Mouse (Mus musculus) kidney, adult 18-20 months (tissue): Measurements from ENCODE around the gene Slc44a3.

Experiments used
- DNase-seq: peaks from one replicate; pipeline ENCODE4 v3.0.0; 2021

The Slc44a3 gene

GRCm38 (mm10) chr3:121493997-121494421 lies 38.2 kb downstream of the Slc44a3 start:
- no peak for DNase-seq

DNA sequence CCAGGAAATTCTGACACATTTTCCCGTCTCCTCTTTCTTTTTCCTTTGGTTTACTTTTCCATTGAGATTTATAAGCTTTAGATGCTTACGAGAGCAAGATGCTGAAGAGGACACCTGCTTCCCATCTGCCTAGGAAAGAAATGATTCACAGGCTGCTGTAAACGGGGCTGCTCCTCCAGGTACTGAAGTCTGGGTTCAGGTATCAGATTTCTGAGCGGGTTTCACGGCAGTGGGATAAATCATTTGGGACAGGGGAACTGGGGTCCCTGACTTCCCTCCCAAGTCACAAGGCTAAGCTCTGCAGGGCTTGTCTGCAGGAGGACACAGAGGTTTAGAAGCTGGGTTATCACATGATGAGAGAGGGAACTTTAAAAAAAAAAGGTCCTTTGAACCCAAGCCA lies 40.2 kb downstream of the Slc44a3 start:
- DNase-seq = no peak

DNA sequence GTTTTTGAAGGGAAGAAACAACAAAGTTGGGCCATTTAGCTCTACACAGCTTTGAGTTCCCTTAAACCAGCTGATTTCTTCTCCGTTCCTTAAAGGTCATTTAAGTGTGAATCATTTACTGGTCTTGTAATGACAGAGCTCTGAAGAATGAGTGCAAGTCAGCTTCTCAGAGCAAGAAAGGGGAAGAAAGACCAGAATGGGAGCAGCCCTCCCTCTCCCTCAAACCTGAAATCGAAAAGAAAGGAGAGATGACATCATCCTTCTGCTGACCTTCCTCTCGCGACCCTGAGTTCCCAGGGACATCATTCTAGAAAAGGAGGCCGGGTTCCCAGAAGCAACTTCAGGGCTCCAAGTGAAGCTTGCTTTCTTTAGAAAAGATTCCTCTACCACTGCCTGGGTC lies 41.3 kb downstream of the Slc44a3 start:
- DNase-seq = no peak

GRCm38 (mm10) chr3:121489462-121490118 lies 42.6 kb downstream of the Slc44a3 start:
- peak; percentile 27 for DNase-seq

GRCm38 (mm10) chr3:121485201-121485600 lies 47.0 kb downstream of the Slc44a3 start:
- no peak for DNase-seq

- DNase-seq = no peak
Measured at GRCm38 (mm10) chr3:121483266-121484161, 48.7 kb downstream of the Slc44a3 start.

- no peak for DNase-seq
Measured at GRCm38 (mm10) chr3:121481564-121481963, 50.6 kb downstream of the Slc44a3 start.

DNA sequence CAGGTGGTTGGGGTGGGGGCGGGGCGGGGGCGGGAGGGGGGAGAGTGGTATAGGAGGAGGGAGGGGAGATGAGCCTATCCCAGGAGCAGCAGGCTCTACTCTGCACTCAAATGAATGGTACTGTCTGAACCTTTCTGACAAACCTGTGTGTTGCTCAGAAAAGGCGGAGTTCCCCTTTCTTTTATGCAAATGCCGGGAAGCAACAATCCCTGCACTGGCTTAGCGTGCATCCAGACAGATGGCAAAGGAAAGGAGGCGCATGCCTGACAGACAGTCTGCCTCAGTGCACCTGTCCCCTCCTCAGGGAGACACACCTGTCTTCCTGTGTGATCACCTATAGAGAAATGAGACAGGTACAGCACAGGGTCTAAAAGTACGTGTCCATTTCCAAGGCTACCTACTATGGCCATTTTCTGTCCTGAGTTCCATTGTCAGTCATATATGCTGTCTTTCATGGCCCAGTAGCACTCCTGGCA lies 51.2 kb downstream of the Slc44a3 start:
- DNase-seq = no peak

DNA sequence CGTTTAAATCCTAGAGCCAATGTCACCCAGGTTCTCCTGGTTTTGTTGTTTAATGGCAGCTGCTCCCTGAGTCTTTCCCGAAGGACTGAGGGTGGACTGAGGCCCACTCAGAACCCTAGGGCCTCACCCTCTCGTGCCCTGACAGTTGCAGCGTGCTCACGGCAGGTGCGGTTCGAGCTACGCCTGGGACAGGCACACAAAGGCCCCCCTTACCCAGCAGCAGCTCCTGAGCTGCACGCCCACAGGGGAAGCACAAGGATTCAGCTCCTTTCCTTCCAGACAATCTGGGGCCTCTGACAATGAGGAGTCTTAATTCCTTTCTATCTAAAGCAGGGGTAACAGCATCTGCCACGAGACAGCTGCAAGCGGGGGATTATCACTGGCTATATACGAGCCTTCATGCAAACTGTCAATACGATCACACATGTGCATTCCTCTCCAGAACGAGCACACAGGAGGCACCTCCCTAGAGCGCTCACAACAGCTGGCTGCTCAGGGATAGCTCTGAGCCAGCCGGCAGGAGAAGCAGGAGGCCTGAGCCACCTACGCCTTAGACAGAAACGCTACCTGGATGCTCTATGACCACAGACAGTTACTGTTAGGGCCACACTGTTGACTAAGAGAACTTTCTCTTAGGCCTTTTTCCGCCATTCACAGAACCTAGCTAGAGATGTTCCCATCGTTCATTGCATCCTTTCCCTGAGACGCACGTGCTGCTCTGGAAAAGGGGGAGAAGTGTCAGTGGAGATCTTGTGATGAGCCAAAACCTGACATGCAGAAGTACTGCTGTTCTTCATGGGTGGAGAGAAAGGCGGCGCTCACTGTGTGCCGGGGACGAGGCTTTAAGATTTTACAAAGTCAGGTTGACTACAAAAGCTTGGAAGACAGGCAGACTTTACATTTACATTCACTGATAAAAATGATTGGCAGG lies 51.9 kb downstream of the Slc44a3 start:
- DNase-seq = no peak

GRCm38 (mm10) chr3:121474738-121475137 lies 57.5 kb downstream of the Slc44a3 start:
- no peak for DNase-seq

DNA sequence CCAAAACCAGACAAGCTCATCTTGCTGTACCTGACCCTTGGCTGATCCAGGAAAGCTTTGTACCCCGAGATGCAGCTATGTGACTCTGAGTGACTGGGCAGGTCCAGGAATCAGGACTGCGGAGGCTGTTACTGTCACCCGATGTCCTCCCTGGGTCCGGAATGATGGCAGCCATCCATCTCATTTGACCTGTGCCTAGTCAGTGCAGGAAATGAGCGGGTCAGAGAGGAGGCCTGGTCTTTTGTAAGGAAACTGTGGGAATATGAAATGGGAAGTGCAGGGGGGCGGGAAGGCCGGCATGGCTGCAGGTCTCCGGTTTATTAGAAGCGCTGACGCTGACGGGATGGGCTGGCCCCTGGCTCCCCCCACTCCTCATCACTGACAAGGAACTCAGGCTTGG lies 60.5 kb downstream of the Slc44a3 start:
- peak; percentile 20 for DNase-seq

- no peak for DNase-seq
Measured at GRCm38 (mm10) chr3:121469185-121469975, 62.8 kb downstream of the Slc44a3 start.

DNA sequence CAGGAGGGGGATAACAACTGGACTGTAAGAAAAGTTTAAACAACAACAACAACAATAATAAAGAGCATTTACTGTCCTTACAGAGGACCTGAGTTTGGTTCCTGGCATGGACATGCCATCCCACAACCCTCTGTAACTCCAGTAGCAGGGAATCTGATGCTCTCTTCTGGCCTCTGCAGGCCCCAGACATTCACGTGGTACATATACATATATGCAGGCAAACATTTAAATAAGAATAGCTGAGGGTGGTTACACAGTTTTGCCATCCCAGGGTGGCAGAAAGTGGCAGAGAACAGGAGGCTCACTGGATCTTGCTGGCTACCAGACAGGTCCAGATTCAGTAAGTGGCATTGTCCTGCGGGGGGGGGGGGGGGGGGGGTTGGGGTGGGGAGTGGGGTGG lies 64.1 kb downstream of the Slc44a3 start:
- no peak for DNase-seq

- DNase-seq = peak; percentile 20
Measured at GRCm38 (mm10) chr3:121467094-121467552, 65.1 kb downstream of the Slc44a3 start.

DNA sequence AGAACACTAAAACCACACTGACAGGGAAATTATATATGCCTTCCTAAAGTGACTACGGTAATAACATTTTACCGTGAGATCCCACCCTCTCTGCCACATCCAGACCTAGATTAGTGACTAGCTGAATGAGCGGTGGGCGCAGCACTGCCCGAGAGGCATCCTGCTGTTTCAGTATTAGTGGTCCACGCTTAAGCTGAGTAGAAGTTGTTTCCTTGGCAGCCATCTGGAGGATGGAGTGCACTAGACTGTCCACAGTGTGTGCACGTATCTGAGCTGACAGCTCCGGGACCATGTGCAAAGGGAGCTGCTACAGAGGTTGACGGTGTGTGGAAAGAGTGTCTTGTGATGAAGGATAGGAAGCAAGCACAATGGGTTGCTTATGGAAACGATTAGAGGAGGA lies 66.4 kb downstream of the Slc44a3 start:
- no peak for DNase-seq

DNA sequence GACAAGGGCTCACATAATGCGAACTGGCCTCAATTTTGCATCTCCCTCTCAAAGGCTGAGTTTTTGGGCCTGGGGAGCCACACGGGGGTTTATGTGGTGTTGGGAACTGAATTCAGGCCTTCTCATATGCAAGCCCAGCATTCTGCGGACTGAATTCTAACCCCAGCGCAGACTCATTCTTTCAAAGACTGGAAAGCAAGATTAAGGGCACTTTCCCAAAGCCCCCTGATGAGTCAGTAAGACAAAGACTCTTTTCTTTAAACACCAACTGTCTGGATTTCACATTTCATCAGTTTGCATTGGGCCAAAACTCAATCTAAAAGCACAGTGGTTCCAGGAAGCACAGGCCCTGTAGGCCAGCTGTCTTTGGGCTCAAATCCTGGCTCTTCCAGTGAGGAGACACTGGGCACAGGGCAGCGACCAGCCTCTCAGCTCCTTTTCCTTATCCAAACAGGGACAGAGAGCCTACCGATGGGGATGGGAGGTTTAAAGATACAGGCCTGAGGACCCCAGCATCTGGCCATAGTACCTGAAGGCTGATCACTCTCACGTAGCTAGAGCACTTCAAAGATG lies 67.4 kb downstream of the Slc44a3 start:
- no peak for DNase-seq

DNA sequence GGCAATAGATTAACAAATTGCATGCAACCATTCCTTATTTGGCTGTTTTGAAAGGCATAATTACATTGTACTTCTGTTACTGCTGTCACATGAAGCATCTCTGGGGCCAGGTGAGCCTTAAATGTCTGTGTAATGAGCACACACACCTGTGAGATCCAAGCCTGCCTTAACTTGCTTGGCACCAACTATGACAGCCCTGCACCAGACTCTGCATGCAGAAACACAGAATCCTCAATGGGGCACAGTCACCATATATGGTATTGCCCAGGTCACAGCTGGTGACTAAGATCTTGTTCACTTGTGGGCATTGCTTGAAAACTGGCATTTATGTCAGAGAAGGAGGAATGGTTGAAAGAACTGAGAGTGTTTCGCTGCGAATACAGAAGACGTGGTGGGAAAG lies 69.4 kb downstream of the Slc44a3 start:
- DNase-seq = no peak

GRCm38 (mm10) chr3:121461477-121461876 lies 70.7 kb downstream of the Slc44a3 start:
- no peak for DNase-seq

- DNase-seq = no peak
Measured at GRCm38 (mm10) chr3:121460473-121461193, 71.6 kb downstream of the Slc44a3 start.

DNA sequence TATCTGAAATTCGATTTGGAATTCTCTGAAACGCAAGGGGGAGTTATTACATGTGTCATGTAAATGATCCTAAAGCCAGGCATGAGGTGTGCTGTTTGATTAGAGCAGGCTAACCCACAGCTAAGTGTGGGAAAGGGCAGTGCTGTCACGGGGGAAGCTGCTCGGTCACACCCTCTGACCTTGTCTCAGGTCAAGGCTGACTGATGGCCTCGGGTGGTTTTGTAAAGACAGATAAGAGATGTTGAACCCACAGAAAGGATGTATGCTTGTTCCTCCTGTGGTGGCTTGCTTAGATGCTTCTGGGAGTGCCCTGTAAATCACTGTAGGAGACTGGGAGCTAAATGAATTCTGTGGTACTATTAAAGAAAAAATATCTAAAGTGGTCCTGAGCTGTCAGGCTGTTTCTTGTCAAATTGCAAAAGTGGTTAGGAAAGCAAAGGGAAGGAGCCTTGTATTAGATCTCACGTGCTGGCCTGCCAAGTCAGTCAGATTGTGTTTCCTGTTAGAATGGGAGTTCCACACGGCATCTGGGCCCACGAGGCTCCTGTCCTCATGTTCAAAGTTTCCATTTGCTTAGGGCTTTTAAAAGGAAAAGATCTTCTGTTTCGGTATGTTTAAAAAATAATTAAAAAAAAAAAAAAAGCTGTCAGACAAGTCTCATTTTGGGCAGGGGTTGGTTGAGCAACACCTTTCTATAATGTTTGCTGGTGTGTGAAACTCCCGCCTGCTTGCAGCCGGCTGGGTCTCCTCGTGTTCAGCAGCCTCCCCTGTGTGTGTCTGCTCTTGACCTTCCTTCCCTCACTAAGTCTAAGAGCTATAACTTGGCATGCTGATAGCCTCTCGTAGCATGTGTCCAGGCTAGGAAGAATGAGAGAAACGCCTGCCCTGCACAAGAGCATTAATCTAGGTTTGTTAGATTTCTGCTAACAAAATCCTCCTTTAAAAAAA lies 73.4 kb downstream of the Slc44a3 start:
- no peak for DNase-seq
